Mouse (Mus musculus) small intestine, adult 2 months (tissue): Measurements from ENCODE around the gene Tlr5.

Source experiments
- CTCF ChIP-seq: fragments of 200-500 bp; IDR thresholded peaks from 2 replicates; pipeline ENCODE4 v1.5.1; 2012; ENCODE audit warnings: low read depth, mild to moderate bottlenecking, control low read depth, inconsistent platforms, low read length, moderate library complexity, mixed read lengths; ENCODE audit not compliant: insufficient replicate concordance, insufficient read length; ENCODE audit errors: extremely low read depth
- POLR2A ChIP-seq: fragments of 200-500 bp; IDR thresholded peaks from 2 replicates; pipeline ENCODE4 v1.6.1; 2012; ENCODE audit warnings: low read depth, mild to moderate bottlenecking, control low read depth, inconsistent platforms, low read length, moderate library complexity

DNA sequence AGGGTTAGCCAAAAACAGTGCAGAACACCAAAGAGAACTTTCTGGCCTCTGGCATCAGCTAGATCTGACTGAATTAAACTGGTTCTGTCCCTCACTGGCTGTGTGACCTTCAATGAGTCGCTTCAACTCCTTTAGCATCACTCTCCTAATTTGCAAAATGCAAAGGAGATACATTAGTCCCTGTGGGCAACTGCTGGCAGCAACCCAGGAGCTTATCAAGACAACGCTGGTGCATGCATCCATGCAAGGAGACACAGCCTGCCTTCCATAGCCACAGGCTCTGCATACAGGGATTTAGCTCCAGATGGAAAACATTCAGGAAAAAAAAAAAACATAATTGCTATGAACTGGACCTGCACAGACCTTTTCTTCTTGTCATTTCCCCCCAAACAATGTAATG lies 42.0 kb upstream of the Tlr5 start:
- TF ChIP-seq CTCF (no peak), POLR2A (no peak)
